Mouse (Mus musculus): ENCODE results near the gene Gm27029.
"Not testable (repeated sequence)": the region's sequence is repeated elsewhere in the genome, so short reads cannot be mapped to it uniquely, and the experiment has no call there.

Gm27029 gene

DNA sequence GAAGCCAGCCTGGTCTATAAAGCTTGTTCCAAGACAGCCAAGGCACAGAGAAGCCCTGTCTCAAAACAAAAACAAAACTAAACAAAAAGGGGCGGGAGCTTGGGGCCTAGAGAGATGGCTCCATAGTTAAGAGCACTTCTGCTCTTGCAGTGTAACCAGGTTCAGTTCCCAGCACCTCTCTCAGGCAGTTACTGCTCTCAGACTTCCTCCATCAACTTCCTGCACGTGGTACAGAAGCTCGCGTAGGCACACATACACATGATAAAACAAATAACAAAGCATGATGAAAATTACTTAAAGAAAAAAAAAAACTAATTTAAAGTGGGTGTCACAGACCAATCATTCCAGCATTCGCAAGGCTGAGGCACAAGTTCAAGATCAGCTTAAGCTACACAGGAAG lies 4.4 kb downstream of the Gm27029 start:
- no peak for DNase-seq (ENCODE audit: low spot score in 2 of 2)

DNA sequence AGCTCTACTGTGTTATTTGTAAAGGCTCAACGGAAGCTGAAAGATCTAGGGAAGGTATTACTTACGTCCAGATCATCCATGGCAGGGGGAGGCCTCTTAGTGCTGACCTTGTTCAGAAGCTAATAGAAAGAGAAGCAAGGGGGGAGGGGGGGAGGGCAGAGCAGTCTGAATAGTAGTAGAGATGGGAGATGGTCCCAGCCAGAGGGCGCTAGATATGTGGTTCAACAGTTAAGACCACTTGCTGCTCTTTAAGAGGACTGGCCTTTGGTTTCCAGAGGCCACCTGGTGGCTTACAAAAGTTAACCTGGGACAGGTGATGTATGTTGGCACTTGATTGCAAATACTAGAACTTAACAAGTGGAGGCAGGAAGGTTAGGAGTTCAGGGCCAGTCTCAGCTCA lies 5.0 kb downstream of the Gm27029 start:
- no peak for DNase-seq (ENCODE audit: low spot score in 2 of 2)

DNA sequence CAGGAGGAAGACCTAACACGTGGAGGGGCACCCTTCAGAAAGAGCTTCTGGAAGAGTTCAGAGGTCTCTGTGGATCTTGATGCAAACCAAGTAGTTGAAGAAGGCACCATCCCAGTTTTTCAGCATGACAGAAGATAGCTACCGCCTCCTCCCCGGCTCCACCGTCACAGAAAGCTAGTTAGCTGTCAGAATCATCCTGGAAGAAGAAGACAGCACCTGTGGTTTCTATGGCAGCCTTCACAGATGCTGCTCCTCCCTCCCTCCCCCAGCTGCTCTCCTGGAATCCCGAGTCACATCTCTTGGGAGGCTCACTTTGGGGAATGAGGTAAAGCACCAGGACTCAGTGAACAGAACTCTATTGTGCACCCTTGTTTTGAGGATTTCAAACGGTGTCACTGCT lies 5.6 kb downstream of the Gm27029 start:
- DNase-seq (ENCODE audit: low spot score in 2 of 2): peak; percentile 55 to 66

DNA sequence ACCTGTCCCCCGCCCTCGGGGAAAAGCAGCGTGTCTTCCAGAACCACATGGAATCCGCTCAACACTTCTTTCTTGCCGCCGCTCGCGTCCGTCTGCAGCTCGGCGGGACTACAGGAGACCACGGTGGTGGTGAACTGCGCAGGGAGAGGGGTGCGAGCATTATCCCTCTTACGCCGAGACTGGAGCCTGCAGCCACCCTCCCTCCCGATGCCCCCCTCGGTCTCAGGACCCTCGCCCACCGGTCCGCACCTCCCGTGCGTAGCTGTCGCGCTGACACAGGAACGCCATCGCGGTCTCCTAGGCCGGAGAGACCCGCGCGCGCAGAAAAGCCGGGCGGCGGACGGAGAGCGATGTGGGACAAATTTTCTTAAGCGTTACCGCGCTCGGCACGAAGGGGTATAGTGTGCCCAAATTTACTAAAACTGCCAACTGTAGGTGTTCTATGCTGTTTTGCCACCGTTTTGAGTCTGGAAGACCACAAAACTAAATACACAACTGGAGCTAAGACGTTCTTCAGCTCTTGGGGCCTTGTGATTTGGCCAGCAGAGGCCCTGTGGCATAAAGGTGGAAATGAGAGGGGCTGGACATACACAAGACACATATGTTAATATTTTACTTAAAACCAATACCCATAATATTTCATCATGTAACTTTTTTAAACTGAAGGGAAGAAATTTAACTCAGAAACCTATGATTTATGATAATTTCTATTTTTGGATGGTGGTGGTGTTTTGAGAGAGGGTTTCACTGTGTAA lies 7.3 kb downstream of the Gm27029 start, which contains the start of gene Aarsd1:
TSS of gene Aarsd1 (minus strand) at position 515 of the 755 bp plus-strand sequence.
- peak; percentile 93 for DNase-seq (ENCODE audit: low spot score in 2 of 2)

DNA sequence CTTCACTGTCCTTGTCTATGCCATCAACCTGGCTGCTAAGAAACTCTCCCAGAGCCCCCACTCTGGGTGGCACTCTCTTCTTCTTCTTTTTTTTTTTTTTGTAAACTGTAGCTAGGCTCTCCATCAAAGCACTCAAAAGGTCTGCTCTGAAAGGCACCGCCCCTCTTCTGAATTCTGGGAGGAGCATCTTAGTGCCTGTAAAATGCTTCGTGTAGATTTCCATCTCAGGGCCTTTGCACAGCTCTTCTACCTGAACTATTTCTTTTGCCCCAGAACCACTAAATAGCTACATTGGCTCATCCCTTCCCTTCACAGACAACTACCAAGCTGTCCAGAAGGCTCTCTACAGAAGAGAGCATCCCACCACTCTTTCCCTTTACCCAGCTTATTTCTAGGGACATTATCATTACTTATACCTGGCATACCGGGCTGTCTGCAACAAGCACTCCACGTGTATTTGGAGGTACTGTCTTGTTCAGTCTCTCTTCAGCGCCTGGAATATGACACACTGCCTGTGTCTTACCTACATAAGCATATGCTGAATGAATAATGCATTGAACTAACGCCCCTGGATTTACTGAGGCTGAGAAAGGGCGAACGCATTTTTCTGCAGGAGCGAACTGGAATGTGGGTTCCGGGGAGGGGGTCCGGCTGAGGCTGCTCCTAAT lies 8.0 kb downstream of the Gm27029 start:
- DNase-seq (ENCODE audit: low spot score in 2 of 2): no peak

DNA sequence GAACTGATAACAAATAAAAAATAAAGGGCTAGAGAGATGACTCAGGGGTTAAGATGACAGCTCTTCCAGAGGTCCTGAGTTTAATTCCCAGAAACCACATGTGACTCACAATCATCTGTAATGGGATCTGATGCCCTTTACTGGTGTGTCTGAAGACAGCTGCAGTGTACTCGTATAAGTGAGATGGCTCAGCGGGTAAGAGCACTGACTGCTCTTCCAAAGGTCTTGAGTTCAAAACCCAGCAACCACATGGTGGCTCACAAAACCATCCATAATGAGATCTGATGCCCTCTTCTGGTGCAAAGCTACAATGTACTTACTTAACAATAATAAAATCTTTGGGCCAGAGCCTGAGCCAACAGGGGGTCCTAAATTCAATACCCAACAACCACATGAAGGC lies 9.3 kb downstream of the Gm27029 start:
- DNase-seq (ENCODE audit: low spot score in 2 of 2): no peak

DNA sequence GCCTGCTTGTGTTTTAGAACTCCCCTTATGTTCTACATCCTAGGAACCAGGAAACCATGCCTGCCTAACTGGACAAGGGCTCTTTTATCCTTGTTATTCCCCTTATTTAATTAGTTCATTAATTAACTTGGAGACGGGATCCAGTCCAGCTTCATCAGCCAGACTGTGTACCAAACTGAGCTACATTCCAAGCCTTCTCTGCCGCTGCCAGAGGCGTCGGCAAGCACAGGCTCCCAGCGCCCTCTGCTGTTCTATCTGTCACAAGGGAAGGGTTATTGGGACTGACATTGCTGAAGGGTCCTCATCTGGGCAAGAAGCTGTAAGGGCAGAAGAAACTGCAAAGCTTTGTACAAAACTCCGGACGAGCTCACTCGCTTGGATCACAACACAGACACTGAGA lies 29.5 kb downstream of the Gm27029 start:
- peak; percentile 73 to 81 for DNase-seq (ENCODE audit: low spot score in 2 of 2)

DNA sequence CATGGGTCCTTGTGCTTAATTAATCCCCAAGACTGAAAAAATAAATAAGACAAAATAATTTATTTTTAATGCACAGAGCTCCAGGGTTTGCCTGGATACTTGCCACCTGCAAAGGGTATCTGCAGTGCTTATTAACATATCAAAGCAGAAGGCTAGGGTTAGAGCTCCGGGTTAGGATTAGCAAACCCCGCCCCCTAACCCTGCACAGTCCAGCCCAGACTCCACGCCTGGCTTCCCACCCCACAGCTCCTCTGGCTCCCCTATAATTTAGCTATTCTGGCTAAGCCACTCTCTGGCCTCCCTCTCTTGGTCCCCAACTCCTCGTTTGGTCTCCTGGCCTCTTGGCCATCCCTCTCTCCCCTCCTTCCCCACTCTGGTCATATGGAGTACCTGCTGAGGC lies 42.8 kb downstream of the Gm27029 start:
- DNase-seq (ENCODE audit: low spot score in 2 of 2): no peak

DNA sequence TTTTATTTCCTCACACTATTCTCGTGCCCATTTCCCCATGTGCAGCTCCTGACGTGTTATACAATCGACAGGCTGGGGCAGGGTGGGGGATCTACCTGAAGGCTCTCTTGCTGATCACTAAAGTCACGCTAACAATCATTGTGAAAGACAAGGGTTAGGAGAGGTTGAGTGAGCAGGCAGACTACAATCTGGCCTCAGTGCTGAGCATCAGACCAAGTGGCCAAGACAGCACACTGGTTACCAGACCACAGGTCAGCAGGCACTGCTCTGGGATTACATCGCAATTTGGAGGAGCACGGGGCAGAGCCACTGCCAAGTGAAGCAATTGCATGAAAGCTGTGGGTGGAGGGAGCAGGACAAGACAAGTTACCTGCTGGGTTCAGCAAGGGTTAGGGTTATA lies 45.7 kb downstream of the Gm27029 start:
- no peak for DNase-seq (ENCODE audit: low spot score in 2 of 2)

DNA sequence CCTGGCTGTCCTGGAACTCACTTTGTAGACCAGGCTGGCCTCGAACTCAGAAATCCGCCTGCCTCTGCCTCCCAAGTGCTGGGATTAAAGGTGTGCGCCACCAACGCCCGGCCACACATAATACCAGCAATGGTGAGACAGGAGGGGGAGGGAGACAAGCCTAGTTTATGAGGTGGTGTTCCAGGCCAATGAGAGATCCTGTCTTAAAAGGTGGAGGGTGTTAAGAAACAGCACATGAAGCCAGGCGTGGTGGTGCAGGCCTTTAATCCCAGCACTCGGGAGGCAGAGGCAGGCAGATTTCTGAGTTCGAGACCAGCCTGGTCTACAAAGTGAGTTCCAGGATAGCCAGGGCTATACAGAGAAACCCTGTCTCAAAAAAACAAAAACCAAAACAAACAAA lies 46.4 kb downstream of the Gm27029 start:
- DNase-seq (ENCODE audit: low spot score in 2 of 2): not testable (repeated sequence)

DNA sequence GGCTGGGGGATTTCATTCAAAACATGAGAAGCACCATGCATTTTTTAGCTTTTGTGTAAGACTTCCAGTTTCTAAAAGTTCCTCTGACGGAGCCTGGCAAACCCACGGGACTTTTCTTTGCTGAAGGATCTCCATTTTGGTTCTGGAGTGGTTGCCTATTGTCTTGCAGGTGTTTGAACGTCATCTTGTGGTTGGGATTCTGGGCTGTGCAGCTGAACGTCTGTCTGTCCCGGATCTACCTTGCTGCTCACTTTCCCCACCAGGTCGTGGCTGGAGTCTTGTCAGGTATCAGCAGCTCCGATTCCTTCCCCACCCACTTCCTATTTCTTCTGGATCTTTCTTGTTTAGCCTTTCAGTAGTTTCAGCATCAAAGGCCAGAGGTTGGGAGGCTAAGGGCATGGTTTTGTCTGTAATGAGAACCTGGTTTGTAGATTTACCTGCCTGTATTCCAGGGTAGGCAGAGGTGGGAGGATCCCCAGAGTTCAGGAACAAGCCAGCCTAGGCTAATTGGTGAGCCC lies 50.1 kb downstream of the Gm27029 start:
- DNase-seq (ENCODE audit: low spot score in 2 of 2): no peak

DNA sequence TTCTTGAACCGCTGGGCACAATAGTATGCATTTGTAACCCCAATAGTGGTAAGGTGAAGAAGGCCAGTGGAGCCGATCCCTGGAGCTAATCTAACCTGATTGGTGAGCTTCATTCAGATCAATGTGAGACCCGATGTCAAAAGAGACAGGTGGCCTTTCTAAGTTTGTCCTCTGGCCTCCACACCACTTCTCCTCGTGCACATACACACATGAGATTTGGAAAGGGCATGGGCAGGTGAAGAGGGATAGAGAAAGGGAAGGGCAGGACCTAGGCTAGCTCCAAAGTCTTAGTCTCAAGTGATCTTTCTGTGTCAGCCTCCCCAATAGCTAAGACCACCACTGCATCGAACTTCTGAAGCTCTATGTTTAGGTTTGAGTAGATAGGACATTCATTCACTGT lies 54.5 kb downstream of the Gm27029 start:
- no peak for DNase-seq (ENCODE audit: low spot score in 2 of 2)

DNA sequence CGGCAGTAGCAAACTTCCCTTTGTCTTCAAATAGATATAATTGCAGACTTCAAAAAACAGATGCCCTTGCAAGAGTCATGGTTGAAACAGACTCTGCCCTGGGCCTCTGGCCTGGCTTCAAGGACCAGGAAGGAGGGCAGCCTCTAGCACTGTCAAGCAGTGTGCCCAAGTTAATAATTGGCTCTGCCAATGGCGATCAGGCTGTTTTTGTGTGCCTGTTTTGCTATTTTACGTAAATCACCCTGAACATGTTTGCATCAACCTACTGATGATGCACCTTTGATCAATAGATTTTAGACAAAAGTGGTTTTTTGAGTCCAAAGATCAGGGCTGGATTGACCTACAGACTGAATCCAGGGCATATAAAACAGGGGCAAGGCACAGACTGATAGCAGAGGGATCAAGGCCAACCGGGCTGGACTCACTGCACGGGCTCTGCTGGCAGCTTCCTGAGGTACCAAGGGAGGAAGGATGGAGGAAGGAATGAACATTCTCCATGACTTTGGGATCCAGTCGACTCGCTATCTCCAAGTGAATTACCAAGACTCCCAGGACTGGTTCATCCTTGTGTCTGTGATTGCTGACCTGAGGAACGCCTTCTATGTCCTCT lies 57.2 kb downstream of the Gm27029 start, which contains the start of gene G6pc:
TSS of gene G6pc (plus strand) at position 236 of the 610 bp plus-strand sequence.
- DNase-seq (ENCODE audit: low spot score in 2 of 2): no peak

DNA sequence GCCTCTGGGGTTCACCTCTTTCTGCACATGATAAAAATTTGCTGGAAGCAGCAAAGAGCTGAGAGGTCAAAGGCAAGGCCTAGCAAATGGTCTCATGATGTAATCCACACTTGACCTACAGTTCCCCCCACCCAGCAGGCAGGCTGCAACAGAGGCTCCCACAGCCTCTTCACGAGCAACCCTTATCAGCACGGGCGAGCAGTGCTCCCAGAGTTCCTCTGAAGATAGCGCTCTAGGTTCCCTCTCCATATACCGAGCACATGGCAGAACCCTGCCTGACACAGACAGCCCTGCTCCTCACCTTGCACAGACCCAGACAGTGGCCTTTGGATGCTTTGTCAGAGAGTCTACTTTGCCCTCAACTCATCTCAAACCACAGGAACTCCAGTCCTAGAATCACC lies 60.1 kb downstream of the Gm27029 start:
- no peak for DNase-seq (ENCODE audit: low spot score in 2 of 2)

DNA sequence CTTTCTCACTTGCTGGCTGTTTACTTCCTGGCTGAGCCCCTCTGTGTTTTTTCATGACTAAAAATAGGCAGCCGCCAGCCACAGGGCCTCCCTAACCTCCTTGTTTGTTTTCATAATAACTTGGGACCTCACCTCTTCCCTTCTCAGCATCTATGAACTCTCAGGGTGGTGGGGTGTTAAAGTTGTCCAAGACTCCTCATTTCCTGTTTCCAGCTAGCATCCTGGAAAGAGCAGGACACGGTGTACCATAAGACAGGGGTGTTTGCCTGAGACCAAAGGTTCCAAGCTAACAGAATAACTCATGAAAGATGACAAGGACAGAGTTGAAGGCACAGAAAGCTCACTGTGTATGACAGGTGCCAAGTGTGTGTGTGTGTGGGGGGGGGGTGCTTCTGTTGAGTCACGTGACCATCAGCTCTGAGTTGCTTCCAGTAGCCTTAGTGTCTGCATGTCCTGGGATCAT lies 63.9 kb downstream of the Gm27029 start:
- DNase-seq (ENCODE audit: low spot score in 2 of 2): no peak

DNA sequence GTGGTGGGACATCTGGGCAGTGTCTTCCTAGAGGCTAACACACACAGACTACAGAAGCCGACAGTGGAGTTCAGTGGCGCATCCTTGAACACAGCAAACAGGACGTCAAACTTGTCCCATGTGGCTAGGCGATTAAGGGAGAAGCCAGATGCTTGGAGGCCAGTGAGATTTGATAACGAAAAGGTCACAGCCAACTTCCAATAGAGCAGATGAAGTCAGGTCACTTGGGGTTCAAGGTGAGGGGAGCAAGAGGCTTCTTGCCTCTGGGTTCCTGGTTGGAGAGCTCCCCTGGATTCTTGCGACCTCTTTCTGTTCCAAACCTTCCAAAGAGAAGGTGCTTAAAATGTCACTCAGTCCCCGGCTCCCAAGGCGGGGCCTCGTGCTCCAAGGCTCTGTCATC lies 64.8 kb downstream of the Gm27029 start:
- DNase-seq (ENCODE audit: low spot score in 2 of 2): no peak

DNA sequence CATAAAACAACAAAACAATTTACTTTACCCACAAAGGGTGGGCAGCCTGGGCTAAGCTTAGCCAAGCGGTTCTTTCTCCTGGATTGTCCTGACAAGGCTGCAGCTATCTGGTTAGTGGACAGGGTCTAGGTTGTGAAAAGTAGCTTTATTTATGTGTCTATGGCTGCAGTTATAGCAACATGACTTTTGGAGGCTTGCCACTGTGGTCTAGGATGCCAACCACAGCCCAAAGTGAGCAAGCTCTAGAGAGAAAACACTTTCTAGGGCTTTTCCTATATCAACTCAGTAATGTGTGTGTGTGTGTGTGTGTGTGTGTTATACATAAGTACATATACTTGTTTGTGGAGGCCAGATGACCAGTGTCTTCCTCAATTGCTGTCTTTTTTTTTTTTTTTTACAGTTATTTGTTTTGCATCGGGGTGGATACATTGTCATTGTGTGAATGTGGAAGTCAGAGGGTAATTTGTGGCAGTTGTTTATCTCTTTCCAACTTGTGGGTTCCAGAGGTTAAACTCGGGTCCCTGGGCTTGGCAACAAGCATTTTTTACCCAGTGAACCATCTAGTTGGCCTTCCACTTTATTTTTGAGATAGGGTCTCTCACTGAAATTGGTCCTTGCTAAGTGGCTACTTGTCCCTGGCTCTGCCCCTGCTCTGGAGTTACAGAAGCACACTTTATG lies 67.0 kb downstream of the Gm27029 start:
- DNase-seq (ENCODE audit: low spot score in 2 of 2): no peak
